Mouse (Mus musculus): ENCODE measurements around the gene Cacnb1. TPM values are rescaled to one million over a fixed set of nuclear protein-coding genes. Genes with fewer than 3 reads are reported as not detected.

Gene Cacnb1
- total and polyA plus RNA-seq, 3 experiments: 2.3 to 4.4 TPM; not detected in 1

GRCm38 (mm10) chr11:97968385-97968784 is 54.4 kb downstream of the Cacnb1 start:
- no peak overlapping the region for H3K9ac ChIP-seq (ENCODE audit: control insufficient read depth, low read depth, low read length, poor library complexity, severe bottlenecking)
- H3K9me3 ChIP-seq (replicated peaks; ENCODE audit: insufficient read depth, low read length): no peaks in the 10 kb centered on the region
- no peak overlapping the region for H3K4me3 ChIP-seq (ENCODE audit: control insufficient read depth in 1 of 2, insufficient read depth in 1 of 2, low read depth in 2 of 2, low read length in 2 of 2)
- H3K36me3 ChIP-seq (ENCODE audit: control insufficient read depth in 1 of 2, insufficient read depth in 2 of 2, low read length in 2 of 2): 0 out of 4 replicates have a peak, but pooled peaks cover 0 to 2% of the 10 kb centered on the region in 2 experiments
- H3K27me3 ChIP-seq (ENCODE audit: control insufficient read depth in 1 of 2, insufficient read depth in 2 of 2, low read length in 2 of 2): no peaks in the 10 kb centered on the region
- H3K79me2 ChIP-seq (ENCODE audit: control insufficient read depth, insufficient read depth, low read length, poor library complexity): no peaks in the 10 kb centered on the region
- H3K4me1 ChIP-seq (ENCODE audit: control insufficient read depth in 1 of 2, insufficient read depth in 2 of 2, low read length in 2 of 2): peaks cover 4 to 11% of the 10 kb centered on the region in 2 experiments; a peak in 3 of 4 replicates
- no peak for DNase-seq (ENCODE audit: low read depth, low spot score)
- TF ChIP-seq ELF1 (IDR thresholded peaks at IDR 0.05; ENCODE audit: low read depth, low read length) (no peak), TCF12 (IDR thresholded peaks at IDR 0.05; ENCODE audit: low read depth, low read length) (peak; percentile 29; the same call in 1 of the 2 replicates), SMC3 (IDR thresholded peaks at IDR 0.05; ENCODE audit: low read depth, low read length) (no peak), BHLHE40 (IDR thresholded peaks at IDR 0.05; ENCODE audit: borderline replicate concordance, low read depth, low read length) (no peak), RAD21 (IDR thresholded peaks at IDR 0.05; ENCODE audit: low read depth, low read length) (no peak), MAZ (IDR thresholded peaks at IDR 0.05; ENCODE audit: low read depth, low read length) (no peak), E2F4 (IDR thresholded peaks at IDR 0.05; ENCODE audit: borderline replicate concordance, low read depth, low read length) (no peak), ZMIZ1 (IDR thresholded peaks at IDR 0.05; ENCODE audit: low read depth, low read length) (no peak), MAX (IDR thresholded peaks at IDR 0.05; ENCODE audit: low read length) (no peak), UBTF (IDR thresholded peaks at IDR 0.05; ENCODE audit: borderline replicate concordance, insufficient read depth, low read depth, low read length) (no peak), ZKSCAN1 (IDR thresholded peaks at IDR 0.05; ENCODE audit: low read depth, low read length) (no peak), CHD1 (IDR thresholded peaks at IDR 0.05; ENCODE audit: low read depth, low read length) (no peak), USF1 (IDR thresholded peaks at IDR 0.05; ENCODE audit: low read depth, low read length) (no peak), MYB (IDR thresholded peaks at IDR 0.05; ENCODE audit: low read depth, low read length) (peak; percentile 41; the same call in 1 of the 2 replicates), MXI1 (IDR thresholded peaks at IDR 0.05; ENCODE audit: low read depth, low read length) (peak; percentile 23; the same call in 1 of the 2 replicates), ZNF384 (IDR thresholded peaks at IDR 0.05; ENCODE audit: low read depth, low read length) (no peak), HCFC1 (IDR thresholded peaks at IDR 0.05; ENCODE audit: low read depth, low read length) (no peak), MYC (IDR thresholded peaks at IDR 0.05; ENCODE audit: low read depth, low read length) (no peak), MAFK (IDR thresholded peaks at IDR 0.05; ENCODE audit: borderline replicate concordance, low read depth, low read length) (no peak), NRF1 (IDR thresholded peaks at IDR 0.05; ENCODE audit: insufficient read depth, low read depth, low read length, poor library complexity, severe bottlenecking) (no peak), JUND (IDR thresholded peaks at IDR 0.05; ENCODE audit: low read depth, low read length) (no peak), TAL1 (IDR thresholded peaks at IDR 0.05; ENCODE audit: low read length) (no peak), USF2 (IDR thresholded peaks at IDR 0.05; ENCODE audit: borderline replicate concordance in 1 of 2, insufficient read depth in 1 of 2, low read depth in 1 of 2, low read length in 2 of 2) (no peak), MEF2A (IDR thresholded peaks at IDR 0.05; ENCODE audit: extremely low read depth, insufficient replicate concordance, low read depth, low read length, poor library complexity, severe bottlenecking) (no peak), ETS1 (IDR thresholded peaks at IDR 0.05; ENCODE audit: low read depth, low read length) (peak; percentile 56), RCOR1 (IDR thresholded peaks at IDR 0.05; ENCODE audit: low read depth, low read length) (peak; percentile 25; the same call in 1 of the 2 replicates), NELFE (IDR thresholded peaks at IDR 0.05; ENCODE audit: low read depth, low read length) (no peak), GATA1 (IDR thresholded peaks at IDR 0.05; ENCODE audit: low read depth, low read length) (peak; percentile 52), EP300 (IDR thresholded peaks at IDR 0.05; ENCODE audit: low read depth in 1 of 2, low read length in 2 of 2) (peak; percentile 25 to 48; a peak in 3 of 4 replicates), SIN3A (IDR thresholded peaks at IDR 0.05; ENCODE audit: low read length) (peak; percentile 41; the same call in 1 of the 2 replicates), POLR2A (IDR thresholded peaks at IDR 0.05; ENCODE audit: control insufficient read depth in 1 of 2, insufficient read depth in 1 of 2, low read depth in 1 of 2, low read length in 2 of 2, poor library complexity in 1 of 2) (no peak)
- H3K27ac ChIP-seq (ENCODE audit: control insufficient read depth, low read depth, low read length): no peak overlapping the region

All from MEL (cell line).